Mouse (Mus musculus): ENCODE results near the gene Per3. TPM values are rescaled to one million over a fixed set of nuclear protein-coding genes. Genes with fewer than 3 reads are reported as not detected.
A peak's percentile ranks its signal among the peaks of the same experiment; 100 is the strongest.

Gene Per3
- total and polyA plus RNA-seq, 2 experiments from 2014 or later, result 3.0 to 6.9 TPM

- TF ChIP-seq CTCF (IDR thresholded peaks at IDR 0.05; ENCODE audit: low read depth), result no peak
- H3K36me3 ChIP-seq (ENCODE audit: insufficient read depth), result no peaks in the 10 kb centered on the region
- H3K27me3 ChIP-seq (ENCODE audit: insufficient read depth, low read length), result no peaks in the 10 kb centered on the region
- H3K4me2 ChIP-seq (ENCODE audit: low read depth), result no peak overlapping the region
- H3K27ac ChIP-seq (ENCODE audit: low read depth, low read length), result no peak overlapping the region
- H3K4me3 ChIP-seq (ENCODE audit: low read depth, low read length), result no peak overlapping the region
- 39% methylated on average over 1 of the region's 1 CpGs for WGBS
- DNase-seq (no peak), ATAC-seq (no peak)
- H3K9me3 ChIP-seq (ENCODE audit: low read length), result no peaks in the 10 kb centered on the region
- no peak overlapping the region for H3K9ac ChIP-seq
- no peaks in the 10 kb centered on the region for H3K4me1 ChIP-seq (ENCODE audit: insufficient read depth)
Observed at GRCm38 (mm10) chr4:150975145-150975544, 69.3 kb downstream of the Per3 start.

GRCm38 (mm10) chr4:150973264-150973663 lies 71.2 kb downstream of the Per3 start:
- DNase-seq (no peak), ATAC-seq (no peak)
- no peak for TF ChIP-seq CTCF (IDR thresholded peaks at IDR 0.05; ENCODE audit: low read depth)
- H3K9ac ChIP-seq, result no peak overlapping the region
- no peak overlapping the region for H3K27ac ChIP-seq (ENCODE audit: low read depth, low read length)
- H3K4me1 ChIP-seq (ENCODE audit: insufficient read depth), result no peaks in the 10 kb centered on the region
- no peaks in the 10 kb centered on the region for H3K9me3 ChIP-seq (ENCODE audit: low read length)
- no peak overlapping the region for H3K4me2 ChIP-seq (ENCODE audit: low read depth)
- no peaks in the 10 kb centered on the region for H3K36me3 ChIP-seq (ENCODE audit: insufficient read depth)
- H3K27me3 ChIP-seq (ENCODE audit: insufficient read depth, low read length), result no peaks in the 10 kb centered on the region
- 79% methylated on average over 8 of the region's 8 CpGs for WGBS
- H3K4me3 ChIP-seq (ENCODE audit: low read depth, low read length), result no peak overlapping the region

- Histone ChIP-seq H3K4me2 (ENCODE audit: low read depth) (no peak overlapping the region), H3K36me3 (ENCODE audit: insufficient read depth) (no peaks in the 10 kb centered on the region), H3K27ac (ENCODE audit: low read depth, low read length) (no peak overlapping the region), H3K9me3 (ENCODE audit: low read length) (no peaks in the 10 kb centered on the region), H3K4me1 (ENCODE audit: insufficient read depth) (no peaks in the 10 kb centered on the region), H3K27me3 (ENCODE audit: insufficient read depth, low read length) (no peaks in the 10 kb centered on the region), H3K9ac (no peak overlapping the region), H3K4me3 (ENCODE audit: low read depth, low read length) (no peak overlapping the region)
- no peak for TF ChIP-seq CTCF (IDR thresholded peaks at IDR 0.05; ENCODE audit: low read depth)
- WGBS, result 90% methylated on average over 8 of the region's 8 CpGs
- DNase-seq (no peak), ATAC-seq (no peak)
Observed at GRCm38 (mm10) chr4:150968956-150969355, 75.5 kb downstream of the Per3 start.

GRCm38 (mm10) chr4:150966556-150966955 lies 77.9 kb downstream of the Per3 start:
- no peak for ATAC-seq
- H3K27ac ChIP-seq (ENCODE audit: low read depth, low read length), result no peak overlapping the region

GRCm38 (mm10) chr4:150965555-150965951 lies 78.9 kb downstream of the Per3 start:
- no peak for ATAC-seq
- no peak overlapping the region for H3K9ac ChIP-seq

More at GRCm38 (mm10) chr4:150966556-150966955, 77.9 kb downstream of the Per3 start:
- Histone ChIP-seq H3K4me2 (ENCODE audit: low read depth) (no peak overlapping the region), H3K27me3 (ENCODE audit: insufficient read depth, low read length) (no peaks in the 10 kb centered on the region), H3K4me3 (ENCODE audit: low read depth, low read length) (no peak overlapping the region), H3K36me3 (ENCODE audit: insufficient read depth) (no peaks in the 10 kb centered on the region), H3K4me1 (ENCODE audit: insufficient read depth) (no peaks in the 10 kb centered on the region), H3K9me3 (ENCODE audit: low read length) (no peaks in the 10 kb centered on the region), H3K9ac (no peak overlapping the region)
- WGBS, result 27% methylated on average over 7 of the region's 7 CpGs
- DNase-seq, result peak; percentile 54
- peak; percentile 74 for TF ChIP-seq CTCF (IDR thresholded peaks at IDR 0.05; ENCODE audit: low read depth)

DNA sequence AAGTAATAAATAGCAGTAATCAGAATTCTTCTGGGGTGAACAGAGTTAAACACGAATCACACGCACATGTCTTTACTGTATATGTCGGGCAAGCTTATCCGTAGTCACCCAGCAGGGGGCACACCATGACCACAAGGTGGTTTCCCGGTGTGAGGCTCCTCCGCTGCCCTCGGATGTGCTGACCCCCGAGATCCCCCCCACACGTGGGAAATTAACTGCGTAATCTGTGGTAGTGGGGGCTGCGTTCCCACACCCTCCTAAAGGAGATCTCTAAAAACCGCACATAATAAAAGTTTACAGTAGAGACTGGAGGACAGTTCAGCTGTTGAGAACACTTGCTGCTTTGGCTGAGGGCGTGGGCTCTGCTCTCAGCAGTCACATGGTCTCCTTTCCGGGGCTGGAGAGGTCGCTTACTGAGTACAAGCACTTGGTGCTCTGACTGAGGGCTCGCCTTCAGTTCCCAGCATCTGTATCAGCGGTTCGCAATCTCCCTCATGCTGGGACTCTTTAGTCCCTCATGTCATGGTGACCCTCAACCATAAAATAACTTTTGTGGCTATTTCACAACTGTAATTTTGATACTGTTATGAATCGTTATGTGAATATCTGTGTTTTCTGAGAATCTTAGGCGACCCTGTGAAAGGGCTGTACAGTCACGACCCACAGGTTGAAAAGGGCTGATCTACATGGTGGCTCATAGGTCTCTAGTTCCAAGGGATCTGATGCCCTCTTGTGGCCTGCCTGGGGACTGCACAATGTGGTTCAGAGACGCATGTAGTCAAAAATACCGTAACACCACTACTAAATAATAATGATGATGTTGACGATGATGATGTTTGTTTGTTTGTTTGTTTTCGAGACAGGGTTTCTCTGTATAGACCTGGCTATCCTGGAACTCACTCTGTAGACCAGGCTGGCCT lies 79.6 kb downstream of the Per3 start:
- Histone ChIP-seq H3K27ac (ENCODE audit: low read depth, low read length) (no peak overlapping the region), H3K4me3 (ENCODE audit: low read depth, low read length) (no peak overlapping the region), H3K9ac (no peak overlapping the region), H3K27me3 (ENCODE audit: insufficient read depth, low read length) (no peaks in the 10 kb centered on the region), H3K4me2 (ENCODE audit: low read depth) (peak overlapping the region; percentile 22; the same call in 1 of the 2 replicates), H3K36me3 (ENCODE audit: insufficient read depth) (no peaks in the 10 kb centered on the region), H3K4me1 (ENCODE audit: insufficient read depth) (no peaks in the 10 kb centered on the region), H3K9me3 (ENCODE audit: low read length) (no peaks in the 10 kb centered on the region)
- peak; percentile 63; the same call in 1 of the 2 replicates for ATAC-seq
- 15% methylated on average over 25 of the region's 25 CpGs for WGBS
- DNase-seq, result peak; percentile 81
- peak; percentile 81 for TF ChIP-seq CTCF (IDR thresholded peaks at IDR 0.05; ENCODE audit: low read depth)

More at GRCm38 (mm10) chr4:150965555-150965951, 78.9 kb downstream of the Per3 start:
- H3K4me1 ChIP-seq (ENCODE audit: insufficient read depth), result no peaks in the 10 kb centered on the region
- H3K4me3 ChIP-seq (ENCODE audit: low read depth, low read length), result no peak overlapping the region
- H3K27me3 ChIP-seq (ENCODE audit: insufficient read depth, low read length), result no peaks in the 10 kb centered on the region
- DNase-seq, result no peak
- 74% methylated on average over 11 of the region's 11 CpGs for WGBS
- H3K9me3 ChIP-seq (ENCODE audit: low read length), result no peaks in the 10 kb centered on the region
- no peak overlapping the region for H3K27ac ChIP-seq (ENCODE audit: low read depth, low read length)
- no peak overlapping the region for H3K4me2 ChIP-seq (ENCODE audit: low read depth)
- TF ChIP-seq CTCF (IDR thresholded peaks at IDR 0.05; ENCODE audit: low read depth), result no peak
- H3K36me3 ChIP-seq (ENCODE audit: insufficient read depth), result no peaks in the 10 kb centered on the region

GRCm38 (mm10) chr4:150963711-150964110 lies 80.8 kb downstream of the Per3 start:
- no peaks in the 10 kb centered on the region for H3K9me3 ChIP-seq (ENCODE audit: low read length)
- H3K4me2 ChIP-seq (ENCODE audit: low read depth), result no peak overlapping the region
- ATAC-seq (no peak), DNase-seq (no peak)
- no peaks in the 10 kb centered on the region for H3K36me3 ChIP-seq (ENCODE audit: insufficient read depth)
- WGBS, result 67% methylated on average over 2 of the region's 2 CpGs
- H3K9ac ChIP-seq, result no peak overlapping the region
- TF ChIP-seq CTCF (IDR thresholded peaks at IDR 0.05; ENCODE audit: low read depth), result no peak
- no peak overlapping the region for H3K4me3 ChIP-seq (ENCODE audit: low read depth, low read length)
- H3K27ac ChIP-seq (ENCODE audit: low read depth, low read length), result no peak overlapping the region
- H3K4me1 ChIP-seq (ENCODE audit: insufficient read depth), result no peaks in the 10 kb centered on the region
- H3K27me3 ChIP-seq (ENCODE audit: insufficient read depth, low read length), result no peaks in the 10 kb centered on the region
